Mouse (Mus musculus) CH12.LX (cell line): ENCODE results near the gene Olfr288. TPM values are rescaled to one million over a fixed set of nuclear protein-coding genes. Genes with fewer than 3 reads are reported as not detected.

Source experiments
- DNase-seq: peaks from one replicate; pipeline ENCODE4 v3.0.0-alpha.2; 2013; ENCODE audit errors: extremely low read depth
- H3K27ac ChIP-seq: 2 replicates; pipeline ENCODE4 v1.5.1; 2012; ENCODE audit warnings: low read depth, mild to moderate bottlenecking, control low read depth, moderate library complexity; ENCODE audit not compliant: insufficient read depth
- H3K27me3 ChIP-seq: replicated peaks from 2 replicates; pipeline ENCODE3; 2012; ENCODE audit warnings: inconsistent platforms
- H3K36me3 ChIP-seq, 2 experiments: replicated peaks in 1 of 2; 2 replicates each; pipeline versions ENCODE3 to v1.6.1; 2012; ENCODE audit warnings: inconsistent platforms in 1 of 2, low read length in 1 of 2, mild to moderate bottlenecking in 1 of 2, mixed read lengths in 1 of 2, moderate library complexity in 1 of 2; ENCODE audit not compliant: control insufficient read depth in 1 of 2, insufficient read depth in 1 of 2
- H3K4me1 ChIP-seq, 2 experiments: 2 replicates each; pipeline ENCODE4 v1.6.1; 2012; ENCODE audit warnings: inconsistent platforms in 1 of 2, moderate library complexity in 1 of 2; ENCODE audit not compliant: insufficient read depth in 2 of 2, control insufficient read depth in 1 of 2
- H3K4me2 ChIP-seq: 2 replicates; pipeline ENCODE4 v1.6.1; 2012; ENCODE audit warnings: low read depth, mild to moderate bottlenecking, control low read depth; ENCODE audit not compliant: poor library complexity, insufficient read depth, severe bottlenecking
- H3K4me3 ChIP-seq, 3 experiments: fragments of 150-350 bp in 1 of 3; sonication (generic) in 1 of 3; replicated peaks in 1 of 3; 2 replicates each; pipeline versions ENCODE3 to v1.5.1; 2011 to 2012; ENCODE audit warnings: low read depth in 2 of 3, low read length in 2 of 3, mild to moderate bottlenecking in 2 of 3, moderate library complexity in 2 of 3, control low read depth in 1 of 3, improper control_type of control experiment in 1 of 3, inconsistent platforms in 1 of 3, mixed read lengths in 1 of 3; ENCODE audit not compliant: poor library complexity in 1 of 3
- H3K79me2 ChIP-seq: replicated peaks from 2 replicates; pipeline ENCODE4 v1.6.1; 2012; ENCODE audit warnings: mild to moderate bottlenecking, moderate library complexity; ENCODE audit not compliant: control insufficient read depth, poor library complexity, insufficient read depth, severe bottlenecking; ENCODE audit errors: extremely low read depth
- H3K9ac ChIP-seq: 2 replicates; pipeline ENCODE4 v1.6.1; 2012; ENCODE audit warnings: low read depth, mild to moderate bottlenecking, control low read depth, moderate library complexity; ENCODE audit not compliant: insufficient read depth
- H3K9me3 ChIP-seq: replicated peaks from 2 replicates; pipeline ENCODE3; 2012; ENCODE audit warnings: low read length, inconsistent platforms, mixed read lengths
- BHLHE40 ChIP-seq: IDR thresholded peaks from 2 replicates; pipeline ENCODE4 v1.6.1; 2011; ENCODE audit warnings: mild to moderate bottlenecking, low read depth, low read length, improper control_type of control experiment
- CTCF ChIP-seq, 2 experiments: IDR thresholded peaks in 1 of 2; conservative IDR thresholded peaks in 1 of 2; 2 replicates each; pipeline ENCODE4 v1.5.1; 2011 to 2012; ENCODE audit warnings: low read depth in 2 of 2, low read length in 2 of 2, improper control_type of control experiment in 1 of 2, inconsistent platforms in 1 of 2, mild to moderate bottlenecking in 1 of 2, moderate library complexity in 1 of 2
- ETS1 ChIP-seq: conservative IDR thresholded peaks from 2 replicates; pipeline ENCODE4 v1.6.1; 2012; ENCODE audit warnings: low read depth, mild to moderate bottlenecking, inconsistent platforms, low read length, improper control_type of control experiment, moderate library complexity
- JUND ChIP-seq: conservative IDR thresholded peaks from 2 replicates; pipeline ENCODE4 v1.6.1; 2011; ENCODE audit warnings: low read depth, low read length, improper control_type of control experiment
- MAFK ChIP-seq: IDR thresholded peaks from 2 replicates; pipeline ENCODE4 v1.6.1; 2011; ENCODE audit warnings: low read length, improper control_type of control experiment; ENCODE audit not compliant: insufficient replicate concordance
- MEF2A ChIP-seq: IDR thresholded peaks from 2 replicates; pipeline ENCODE4 v1.6.1; 2014; ENCODE audit warnings: low read depth, mild to moderate bottlenecking, inconsistent platforms, low read length, improper control_type of control experiment, borderline replicate concordance
- NELFE ChIP-seq: IDR thresholded peaks from 2 replicates; pipeline ENCODE4 v1.6.1; 2011; ENCODE audit warnings: low read depth, low read length, improper control_type of control experiment
- NRF1 ChIP-seq: IDR thresholded peaks from 2 replicates; pipeline ENCODE4 v1.6.1; 2014; ENCODE audit warnings: low read depth, mild to moderate bottlenecking, inconsistent platforms, low read length, improper control_type of control experiment, moderate library complexity
- RCOR1 ChIP-seq: conservative IDR thresholded peaks from 2 replicates; pipeline ENCODE4 v1.6.1; 2012; ENCODE audit warnings: low read depth, mild to moderate bottlenecking, inconsistent platforms, low read length, improper control_type of control experiment
- SIN3A ChIP-seq: IDR thresholded peaks from 2 replicates; pipeline ENCODE4 v1.6.1; 2012; ENCODE audit warnings: low read length, improper control_type of control experiment, inconsistent platforms
- TBP ChIP-seq: conservative IDR thresholded peaks from 2 replicates; pipeline ENCODE4 v1.6.1; 2011; ENCODE audit warnings: low read depth, low read length, improper control_type of control experiment
- UBTF ChIP-seq: IDR thresholded peaks from 2 replicates; pipeline ENCODE4 v1.6.1; 2012; ENCODE audit warnings: low read depth, mild to moderate bottlenecking, inconsistent platforms, low read length, improper control_type of control experiment, moderate library complexity
- USF2 ChIP-seq: conservative IDR thresholded peaks from 2 replicates; pipeline ENCODE4 v1.6.1; 2011; ENCODE audit warnings: low read depth, low read length, improper control_type of control experiment
- ZC3H11A ChIP-seq: IDR thresholded peaks from 2 replicates; pipeline ENCODE4 v1.6.1; 2012; ENCODE audit warnings: low read depth, mild to moderate bottlenecking, inconsistent platforms, low read length, improper control_type of control experiment
- ZKSCAN1 ChIP-seq: IDR thresholded peaks from 2 replicates; pipeline ENCODE4 v1.6.1; 2012; ENCODE audit warnings: low read depth, inconsistent platforms, low read length, improper control_type of control experiment, borderline replicate concordance
- dilution Hi-C: fragments of 300-500 bp; cut with MboI; formaldehyde crosslinking; loops from 2 replicates; pipeline ENCODE4 v1.14.3; 2020; ENCODE audit warnings: low sequenced_read_pairs; ENCODE audit not compliant: extremely low pct_unique_long_range_greater_than_20kb, extremely low pct_ligation_motif_present
- in situ Hi-C: fragments of 300-500 bp; cut with MboI; formaldehyde crosslinking; loops from 3 replicates; pipeline ENCODE4 v1.14.3; 2019; ENCODE audit warnings: low sequenced_read_pairs, low pct_ligation_motif_present, low pct_unique_long_range_greater_than_20kb, mixed read lengths
- polyA plus RNA-seq: library from polyadenylated mRNA; unstranded; fragments of >175 nt; gene quantifications from 2 replicates; pipeline ENCODE4 v1.2.1, GENCODE M21; 2012; ENCODE audit warnings: low read depth; ENCODE audit not compliant: insufficient read length
- total RNA-seq, 2 experiments: library from RNA; depleted of rRNA; stranded (reverse); fragments of 300-350 nt in 1 of 2; fragments of >200 nt in 1 of 2; gene quantifications; 2 replicates each; pipeline ENCODE4 v1.2.3; 2012 to 2014

The Olfr288 gene
- total and polyA plus RNA-seq, 3 experiments: not detected

GRCm38 (mm10) chr15:98139763-98140162 is 55.6 kb downstream of the Olfr288 start:
- Histone ChIP-seq H3K4me1 (peaks cover 0 to 11% of the 10 kb centered on the region in 2 experiments; a peak in 2 of 4 replicates), H3K27ac (no peak overlapping the region), H3K4me2 (no peak overlapping the region), H3K9ac (no peak overlapping the region), H3K36me3 (peaks cover 56 to 78% of the 10 kb centered on the region in 2 experiments), H3K27me3 (no peaks in the 10 kb centered on the region)
- dilution Hi-C loops (no loop called here), in situ Hi-C loops (no loop called here)
- DNase-seq: peak; percentile 63
- TF ChIP-seq TBP (no peak), CTCF (conservative IDR thresholded peaks at IDR 0.05 in 1 of 2, IDR thresholded peaks at IDR 0.05 in 1 of 2; ENCODE audit: low read depth in 2 of 2, low read length in 2 of 2) (no peak), ZKSCAN1 (no peak), BHLHE40 (no peak), NELFE (no peak), RCOR1 (no peak), ETS1 (no peak), UBTF (no peak), MAFK (no peak), USF2 (no peak), JUND (no peak), NRF1 (no peak), SIN3A (no peak)
- TF ChIP-seq, all 38 proteins: peak for 0
- no peaks in the 10 kb centered on the region for H3K9me3 ChIP-seq
- H3K79me2 ChIP-seq: peaks cover 11% of the 10 kb centered on the region
- H3K4me3 ChIP-seq: no peak overlapping the region

GRCm38 (mm10) chr15:98136871-98137270 is 58.5 kb downstream of the Olfr288 start:
- no peak overlapping the region for H3K9ac ChIP-seq
- peaks cover 66 to 93% of the 10 kb centered on the region in 2 experiments for H3K36me3 ChIP-seq
- H3K4me3 ChIP-seq: no peak overlapping the region
- in situ Hi-C loops (no loop called here), dilution Hi-C loops (no loop called here)
- H3K9me3 ChIP-seq: no peaks in the 10 kb centered on the region
- no peak for TF ChIP-seq SIN3A
- no peak for TF ChIP-seq TBP
- TF ChIP-seq USF2: no peak
- no peak for TF ChIP-seq MEF2A
- no peak for TF ChIP-seq ZKSCAN1
- no peak for TF ChIP-seq ZC3H11A
- no peak for TF ChIP-seq RCOR1
- no peak overlapping the region for H3K27ac ChIP-seq
- no peaks in the 10 kb centered on the region for H3K79me2 ChIP-seq
- DNase-seq: no peak
- no peak overlapping the region for H3K4me2 ChIP-seq
- H3K27me3 ChIP-seq: no peaks in the 10 kb centered on the region
- H3K4me1 ChIP-seq: peaks cover 0 to 3% of the 10 kb centered on the region in 2 experiments; a peak in 1 of 4 replicates

Other genes with a start within 250 kb of the Olfr288 start
- 16.9 and 25.7 TPM in 2 replicates for gene Tmem106c, start 231.3 kb downstream of the Olfr288 start, total RNA-seq (2012; rRNA removed)
- 21.2 and 25.5 TPM in 2 replicates for gene Tmem106c, start 231.3 kb downstream of the Olfr288 start, total RNA-seq (2014; rRNA removed)
- 17.9 and 18.5 TPM in 2 replicates for gene Tmem106c, start 231.3 kb downstream of the Olfr288 start, polyA plus RNA-seq
- gene Col2a1, start 190.8 kb downstream of the Olfr288 start, total RNA-seq (2012; rRNA removed): 0.08 and 0.13 TPM in 2 replicates
- gene Col2a1, start 190.8 kb downstream of the Olfr288 start, total RNA-seq (2014; rRNA removed): not detected in 2 replicates
- gene Col2a1, start 190.8 kb downstream of the Olfr288 start, polyA plus RNA-seq: 0.06 and 0.15 TPM in 2 replicates
- 23.8 and 29.6 TPM in 2 replicates for gene Pfkm, start 103.0 kb downstream of the Olfr288 start, total RNA-seq (2012; rRNA removed)
- gene Pfkm, start 103.0 kb downstream of the Olfr288 start, total RNA-seq (2014; rRNA removed): 21.1 and 23.5 TPM in 2 replicates
- 37.9 and 39.2 TPM in 2 replicates for gene Pfkm, start 103.0 kb downstream of the Olfr288 start, polyA plus RNA-seq
- gene Senp1, start 101.8 kb downstream of the Olfr288 start, total RNA-seq (2012; rRNA removed): 14.9 and 17.1 TPM in 2 replicates
- gene Senp1, start 101.8 kb downstream of the Olfr288 start, total RNA-seq (2014; rRNA removed): 21.7 and 23.3 TPM in 2 replicates
- gene Senp1, start 101.8 kb downstream of the Olfr288 start, polyA plus RNA-seq: 32.3 and 38.5 TPM in 2 replicates
- gene Asb8, start 29.9 kb downstream of the Olfr288 start, total RNA-seq (2012; rRNA removed): 20.5 and 22.6 TPM in 2 replicates
- 31.1 and 32.5 TPM in 2 replicates for gene Asb8, start 29.9 kb downstream of the Olfr288 start, total RNA-seq (2014; rRNA removed)
- 24.7 and 27.7 TPM in 2 replicates for gene Asb8, start 29.9 kb downstream of the Olfr288 start, polyA plus RNA-seq
- 0.04 TPM in 1 of 2 replicates, not detected in the other for gene Ccdc184, start 28.4 kb downstream of the Olfr288 start, total RNA-seq (2012; rRNA removed)
- not detected in 2 replicates for gene Ccdc184, start 28.4 kb downstream of the Olfr288 start, total RNA-seq (2014; rRNA removed)
- 0.08 and 0.17 TPM in 2 replicates for gene Ccdc184, start 28.4 kb downstream of the Olfr288 start, polyA plus RNA-seq
- gene Gm44579, start 25.4 kb upstream of the Olfr288 start, total RNA-seq (2012; rRNA removed): not detected in 2 replicates
- gene Gm44579, start 25.4 kb upstream of the Olfr288 start, total RNA-seq (2014; rRNA removed): not detected in 2 replicates
- gene Gm44579, start 25.4 kb upstream of the Olfr288 start, polyA plus RNA-seq: not detected in 2 replicates
- gene Olfr287, start 25.5 kb upstream of the Olfr288 start, total RNA-seq (2012; rRNA removed): not detected in 2 replicates
- not detected in 2 replicates for gene Olfr287, start 25.5 kb upstream of the Olfr288 start, total RNA-seq (2014; rRNA removed)
- not detected in 2 replicates for gene Olfr287, start 25.5 kb upstream of the Olfr288 start, polyA plus RNA-seq
- 0.04 TPM in 1 of 2 replicates, not detected in the other for gene Olfr286, start 38.9 kb upstream of the Olfr288 start, total RNA-seq (2012; rRNA removed)
- not detected in 2 replicates for gene Olfr286, start 38.9 kb upstream of the Olfr288 start, total RNA-seq (2014; rRNA removed)
- not detected in 2 replicates for gene Olfr286, start 38.9 kb upstream of the Olfr288 start, polyA plus RNA-seq
- not detected in 2 replicates for gene H1fnt, start 61.8 kb upstream of the Olfr288 start, total RNA-seq (2012; rRNA removed)
- not detected in 2 replicates for gene H1fnt, start 61.8 kb upstream of the Olfr288 start, total RNA-seq (2014; rRNA removed)
- gene H1fnt, start 61.8 kb upstream of the Olfr288 start, polyA plus RNA-seq: not detected in 2 replicates
- 0.04 TPM in 1 of 2 replicates, not detected in the other for gene Zfp641, start 100.6 kb upstream of the Olfr288 start, total RNA-seq (2012; rRNA removed)
- gene Zfp641, start 100.6 kb upstream of the Olfr288 start, total RNA-seq (2014; rRNA removed): not detected in 2 replicates
- not detected in 2 replicates for gene Zfp641, start 100.6 kb upstream of the Olfr288 start, polyA plus RNA-seq
- gene Olfr285, start 121.8 kb upstream of the Olfr288 start, total RNA-seq (2012; rRNA removed): not detected in 2 replicates
- not detected in 2 replicates for gene Olfr285, start 121.8 kb upstream of the Olfr288 start, total RNA-seq (2014; rRNA removed)
- not detected in 2 replicates for gene Olfr285, start 121.8 kb upstream of the Olfr288 start, polyA plus RNA-seq
- not detected in 2 replicates for gene Olfr284, start 145.4 kb upstream of the Olfr288 start, total RNA-seq (2012; rRNA removed)
- gene Olfr284, start 145.4 kb upstream of the Olfr288 start, total RNA-seq (2014; rRNA removed): not detected in 2 replicates
- gene Olfr284, start 145.4 kb upstream of the Olfr288 start, polyA plus RNA-seq: not detected in 2 replicates
- not detected in 2 replicates for gene Olfr283, start 185.4 kb upstream of the Olfr288 start, total RNA-seq (2012; rRNA removed)
- not detected in 2 replicates for gene Olfr283, start 185.4 kb upstream of the Olfr288 start, total RNA-seq (2014; rRNA removed)
- not detected in 2 replicates for gene Olfr283, start 185.4 kb upstream of the Olfr288 start, polyA plus RNA-seq
- gene Olfr282, start 235.7 kb upstream of the Olfr288 start, total RNA-seq (2012; rRNA removed): not detected in 2 replicates
- not detected in 2 replicates for gene Olfr282, start 235.7 kb upstream of the Olfr288 start, total RNA-seq (2014; rRNA removed)
- gene Olfr282, start 235.7 kb upstream of the Olfr288 start, polyA plus RNA-seq: not detected in 2 replicates